Mouse (Mus musculus): ENCODE data around the gene Mxra8.

GRCm38 (mm10) chr4:155833234-155833633 is 6.2 kb upstream of the Mxra8 start:
- no peak for TF ChIP-seq CTCF (IDR thresholded peaks at IDR 0.05; ENCODE audit: control insufficient read depth, insufficient read depth, insufficient read length)
- TF ChIP-seq MAX (IDR thresholded peaks at IDR 0.05): no peak
